Mouse (Mus musculus) CD4-positive, CD25-positive, alpha-beta regulatory T cell, adult 9 weeks (primary cell): Measurements from ENCODE around the gene Slc25a48. TPM values are rescaled to one million over a fixed set of nuclear protein-coding genes. Genes with fewer than 3 reads are reported as not detected.

Experiments used
- polyA plus RNA-seq: library from polyadenylated mRNA; unstranded; fragments of 100-300 nt; shearing (Covaris generic); gene quantifications from one replicate; pipeline ENCODE4 v1.2.1, GENCODE M21; 2017

The Slc25a48 gene
- polyA plus RNA-seq = not detected

GRCm38 (mm10) chr13:56438211-56439075 lies at the start of gene Slc25a48:
Gene Slc25a48 (plus strand): TSS chr13:56438355.

DNA sequence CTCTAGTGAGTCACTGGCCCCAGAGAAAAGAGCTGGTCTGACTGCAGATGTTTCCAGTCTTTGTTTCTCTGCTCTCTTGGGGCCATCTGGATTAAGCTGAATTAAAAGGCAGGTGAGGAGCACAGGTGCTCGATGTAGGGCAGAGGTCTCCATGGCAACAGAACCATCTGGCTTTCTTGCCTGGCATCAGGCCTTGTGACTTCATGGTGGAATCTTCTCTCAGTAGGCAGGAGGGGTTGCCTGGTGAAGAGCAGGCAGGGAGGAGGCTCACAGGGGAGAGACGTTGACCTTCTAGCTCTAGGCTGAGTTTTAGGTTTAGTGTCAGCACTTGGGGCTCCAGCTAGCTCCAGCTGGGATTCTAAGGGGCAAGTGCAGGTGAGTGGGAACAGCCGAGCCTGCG lies 11.8 kb upstream of the Slc25a48 start, which contains the start of gene Gm3045:
Gm3045 (plus strand) TSS at position 230 of the 400 bp plus-strand sequence.

DNA sequence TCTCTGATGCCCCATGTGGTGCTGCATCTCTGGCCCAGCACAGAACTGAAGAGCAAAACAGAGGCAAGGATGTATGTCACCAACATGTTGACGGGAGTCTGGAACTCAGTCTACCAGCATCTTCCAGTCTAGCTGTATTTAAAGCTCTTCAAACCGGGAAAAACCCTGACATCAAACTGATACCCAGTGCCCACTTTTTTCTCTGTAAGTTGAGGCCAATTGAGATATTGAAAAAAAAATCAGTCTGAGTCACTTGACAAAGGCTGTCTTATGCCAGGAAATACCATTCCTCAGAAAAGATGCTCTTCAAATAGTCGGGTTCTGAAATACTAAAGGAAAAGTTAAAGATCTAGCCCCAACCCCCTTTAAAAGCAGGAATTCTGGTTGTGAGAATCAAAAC lies 44.0 kb downstream of the Slc25a48 start, which contains the start of gene Il9:
Il9 (minus strand) TSS at position 101 of the 400 bp plus-strand sequence.

DNA sequence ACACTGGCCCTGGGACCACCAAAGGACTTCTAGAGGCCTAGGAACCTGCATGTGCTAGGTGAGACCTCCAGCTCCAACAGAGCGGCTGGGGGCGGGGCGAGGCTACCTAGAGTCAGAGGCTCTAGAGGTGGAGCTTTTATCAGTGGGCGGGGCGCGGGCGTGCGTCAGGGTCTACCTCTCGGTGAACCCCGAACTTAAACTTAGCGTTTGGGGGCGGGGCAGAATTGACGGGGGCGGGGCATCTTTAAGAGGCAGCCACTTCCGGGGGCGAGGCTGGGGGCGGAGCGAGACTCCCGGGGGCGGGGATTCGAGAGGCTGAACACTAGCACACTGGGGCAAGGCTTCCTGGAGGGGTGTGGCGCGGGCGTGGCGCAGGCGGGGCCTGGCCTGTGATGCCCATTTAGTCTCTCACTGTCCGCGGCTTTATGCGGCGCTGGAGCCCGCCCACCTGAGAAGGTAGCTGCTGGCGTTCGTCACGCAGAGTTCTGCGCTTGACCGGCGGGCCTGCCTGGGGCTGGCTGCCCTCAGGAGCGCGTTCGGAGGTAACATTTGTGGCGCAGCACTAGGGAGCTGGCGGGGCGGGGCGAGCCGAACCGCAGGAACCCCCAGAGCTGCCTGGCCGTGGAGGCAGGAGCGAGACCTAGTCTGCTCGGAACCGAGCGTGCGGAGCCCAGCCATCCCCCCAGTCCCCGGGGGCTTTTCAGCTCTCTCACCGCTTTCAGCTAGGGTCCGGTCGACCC lies 84.1 kb downstream of the Slc25a48 start, which contains the start of gene Fbxl21:
Fbxl21 (plus strand) TSS at position 392 of the 740 bp plus-strand sequence.

Other genes with a start within 250 kb of the Slc25a48 start
- not detected for gene Neurog1, start 186.2 kb upstream of the Slc25a48 start, polyA plus RNA-seq
- not detected for gene Cxcl14, start 141.8 kb upstream of the Slc25a48 start, polyA plus RNA-seq
- gene Gm3045, start 11.8 kb upstream of the Slc25a48 start, polyA plus RNA-seq = not detected
- not detected for gene Il9, start 43.9 kb downstream of the Slc25a48 start, polyA plus RNA-seq
- 2.5 TPM for gene Fbxl21, start 84.1 kb downstream of the Slc25a48 start, polyA plus RNA-seq
- not detected for gene Lect2, start 110.1 kb downstream of the Slc25a48 start, polyA plus RNA-seq
- 0.62 TPM for gene Tgfbi, start 171.2 kb downstream of the Slc25a48 start, polyA plus RNA-seq